Mouse (Mus musculus) colon, adult 2 months (tissue): ENCODE data around the gene Pla2g2e. TPM values are rescaled to one million over a fixed set of nuclear protein-coding genes. Genes with fewer than 3 reads are reported as not detected.

Experiments used
- polyA plus RNA-seq: library from polyadenylated mRNA; depleted of rRNA; stranded (reverse); fragments of >200 nt; gene quantifications from 2 replicates; pipeline ENCODE4 v1.2.3, GENCODE M21; 2012; rRNA removed

Gene Pla2g2e
- 0.49 and 1.3 TPM in 2 replicates for polyA plus RNA-seq

GRCm38 (mm10) chr4:138877731-138878130, at the start of gene Pla2g2e:
Gene Pla2g2e (plus strand): TSS chr4:138877942.

DNA sequence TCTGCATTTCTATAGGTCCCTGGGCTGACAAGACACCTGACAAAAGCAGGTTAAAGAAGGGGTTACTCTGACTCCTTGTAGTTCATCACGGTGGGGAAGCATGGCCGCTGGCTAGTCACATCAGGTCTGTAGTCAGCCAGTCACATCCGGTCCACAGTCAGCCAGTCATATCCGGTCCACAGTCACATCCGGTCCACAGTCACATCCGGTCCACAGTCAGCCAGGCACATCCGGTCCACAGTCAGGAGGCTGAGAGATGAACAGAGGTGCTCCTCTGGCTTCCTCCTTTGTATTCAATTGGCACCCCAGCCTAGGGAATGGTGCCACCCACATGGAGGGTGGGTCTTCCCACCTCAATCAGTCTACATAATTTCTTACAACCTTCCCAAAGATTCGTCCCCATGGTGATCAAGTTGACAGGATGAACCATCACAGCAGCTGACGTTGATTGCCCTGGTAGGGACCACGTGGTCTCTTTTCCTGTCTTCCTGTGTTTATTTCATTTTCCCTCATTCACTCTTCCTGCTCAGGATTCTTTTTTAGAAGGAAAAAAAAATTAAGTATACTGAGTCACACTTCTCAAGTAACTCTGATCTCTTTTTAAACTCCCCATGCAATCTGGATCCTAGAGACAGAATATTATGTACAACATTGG, 14.3 kb upstream of the Pla2g2e start, which contains the start of gene Pla2g5:
Pla2g5 (minus strand) TSS at position 139 of the 655 bp plus-strand sequence.

GRCm38 (mm10) chr4:138873864-138874263, 3.9 kb upstream of the Pla2g2e start, which contains the start of gene Gm13030:
Gene Gm13030 (minus strand): TSS chr4:138873964.

GRCm38 (mm10) chr4:138913797-138914196, 36.1 kb downstream of the Pla2g2e start, which contains the start of gene Otud3:
Gene Otud3 (minus strand): TSS chr4:138913945.

Other genes with a start within 250 kb of the Pla2g2e start
- 0.29 TPM in 2 replicates for gene Vwa5b1, start 242.1 kb upstream of the Pla2g2e start, polyA plus RNA-seq
- 2.1 and 2.4 TPM in 2 replicates for gene Pla2g2c, start 153.2 kb upstream of the Pla2g2e start, polyA plus RNA-seq
- 8.6 and 11.5 TPM in 2 replicates for gene Ubxn10, start 140.8 kb upstream of the Pla2g2e start, polyA plus RNA-seq
- gene Pla2g2f, start 120.3 kb upstream of the Pla2g2e start, polyA plus RNA-seq = 52.8 and 56.5 TPM in 2 replicates
- 1.4 and 1.6 TPM in 2 replicates for gene Pla2g2d, start 102.2 kb upstream of the Pla2g2e start, polyA plus RNA-seq
- gene Pla2g5, start 14.5 kb upstream of the Pla2g2e start, polyA plus RNA-seq = 34.1 and 44.1 TPM in 2 replicates
- not detected in 2 replicates for gene Gm13030, start 4.0 kb upstream of the Pla2g2e start, polyA plus RNA-seq
- 11.8 and 12.4 TPM in 2 replicates for gene Otud3, start 36.0 kb downstream of the Pla2g2e start, polyA plus RNA-seq
- gene Rnf186, start 89.2 kb downstream of the Pla2g2e start, polyA plus RNA-seq = 677 and 736 TPM in 2 replicates
- 40.4 and 48.0 TPM in 2 replicates for gene Tmco4, start 94.9 kb downstream of the Pla2g2e start, polyA plus RNA-seq
- 0.19 and 0.29 TPM in 2 replicates for gene Htr6, start 197.6 kb downstream of the Pla2g2e start, polyA plus RNA-seq
- 210 and 301 TPM in 2 replicates for gene Nbl1, start 215.1 kb downstream of the Pla2g2e start, polyA plus RNA-seq